Mouse (Mus musculus): ENCODE measurements at regions not wholly inside any gene's neighbourhood (a gene's known extent, or its start where the extent isn't known, plus 50 kb on each side); places are given as distances from the start of the nearest gene placed in this dataset.

DNA sequence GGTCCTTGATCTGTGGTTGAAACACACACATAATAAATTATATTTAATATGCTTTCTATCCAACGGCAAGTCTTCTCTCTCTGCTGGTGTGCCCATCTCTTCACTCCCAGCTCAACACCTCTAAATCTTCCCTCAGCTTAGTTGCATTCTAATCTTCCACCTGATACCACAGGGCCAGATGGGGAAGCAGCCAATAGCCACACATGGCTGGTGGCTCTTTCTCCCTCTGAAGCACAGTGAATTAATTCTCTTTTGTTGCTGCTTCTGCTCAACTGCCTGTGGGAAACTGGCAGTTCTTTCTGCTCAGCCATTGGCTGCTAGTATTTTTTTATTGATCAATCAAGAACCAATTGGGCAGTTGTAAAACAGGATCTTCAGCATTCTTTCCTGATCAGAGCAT is 750.0 kb downstream of the Serpinb8 start:
- ATAC-seq: no peak
- Histone ChIP-seq H3K27ac (no peak overlapping the region), H3K4me3 (ENCODE audit: low read length) (no peak overlapping the region), H3K27me3 (ENCODE audit: insufficient read depth, low read length) (no peaks in the 10 kb centered on the region), H3K36me3 (ENCODE audit: insufficient read depth, low read length) (no peaks in the 10 kb centered on the region), H3K9ac (replicated peaks; ENCODE audit: low read length) (no peak overlapping the region), H3K9me3 (ENCODE audit: low read length) (no peaks in the 10 kb centered on the region), H3K4me1 (ENCODE audit: insufficient read depth, low read length) (no peaks in the 10 kb centered on the region), H3K4me2 (ENCODE audit: low read depth, low read length) (no peak overlapping the region)
- WGBS: 87% methylated on average over 1 of the region's 1 CpGs
- DNase-seq (ENCODE audit: low spot score): no peak
- no peak for TF ChIP-seq CTCF (IDR thresholded peaks at IDR 0.05; ENCODE audit: low read depth)

DNA sequence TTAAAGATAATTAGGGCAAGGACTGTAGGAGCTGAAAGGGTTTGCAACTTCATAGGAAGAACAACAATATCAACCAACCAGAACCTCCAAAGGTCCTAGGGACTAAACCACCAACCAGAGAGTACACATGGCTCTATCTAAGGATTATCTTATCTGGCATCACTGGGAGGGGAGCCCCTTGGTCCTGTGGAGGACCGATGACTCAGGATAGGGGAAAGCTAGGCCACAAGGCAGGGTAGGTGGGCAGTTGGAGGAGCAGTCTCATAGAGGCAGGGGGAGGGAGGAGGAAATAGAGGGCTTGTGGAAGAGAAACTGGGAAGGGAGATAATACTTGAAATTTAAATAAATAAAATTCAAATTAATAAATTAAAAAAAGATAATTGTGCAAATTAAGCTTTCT is 751.5 kb downstream of the Serpinb8 start:
- Histone ChIP-seq H3K9ac (replicated peaks; ENCODE audit: low read length) (no peak overlapping the region), H3K4me2 (ENCODE audit: low read depth, low read length) (no peak overlapping the region), H3K9me3 (ENCODE audit: low read length) (no peaks in the 10 kb centered on the region), H3K27ac (no peak overlapping the region), H3K36me3 (ENCODE audit: insufficient read depth, low read length) (no peaks in the 10 kb centered on the region), H3K4me1 (ENCODE audit: insufficient read depth, low read length) (no peaks in the 10 kb centered on the region), H3K4me3 (ENCODE audit: low read length) (no peak overlapping the region), H3K27me3 (ENCODE audit: insufficient read depth, low read length) (no peaks in the 10 kb centered on the region)
- WGBS: 100% methylated on average over 1 of the region's 1 CpGs
- ATAC-seq: no peak
- no peak for DNase-seq (ENCODE audit: low spot score)
- no peak for TF ChIP-seq CTCF (IDR thresholded peaks at IDR 0.05; ENCODE audit: low read depth)

DNA sequence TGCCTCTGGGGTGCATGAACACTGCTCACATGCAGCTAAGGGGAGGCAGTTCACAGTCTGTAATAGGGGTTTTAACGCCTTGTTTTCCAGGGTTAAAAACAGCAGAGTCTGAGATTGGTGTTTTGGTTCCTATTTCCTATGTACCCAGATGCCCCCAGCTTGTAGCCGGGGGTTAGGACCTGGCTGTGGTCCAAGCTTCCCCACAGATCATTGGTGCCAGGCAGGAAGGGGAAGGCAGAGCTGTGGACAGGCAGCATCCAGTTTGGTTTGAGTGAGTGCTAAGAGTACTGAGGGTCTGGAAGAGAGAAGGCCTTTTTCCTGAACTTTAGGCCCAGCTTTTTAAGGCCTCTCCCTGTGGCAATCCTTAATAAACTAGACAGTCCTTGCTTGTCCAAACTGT is 774.0 kb downstream of the Serpinb8 start:
- Histone ChIP-seq H3K4me2 (ENCODE audit: low read depth, low read length) (no peak overlapping the region), H3K27ac (no peak overlapping the region), H3K4me1 (ENCODE audit: insufficient read depth, low read length) (no peaks in the 10 kb centered on the region), H3K9me3 (ENCODE audit: low read length) (no peaks in the 10 kb centered on the region), H3K27me3 (ENCODE audit: insufficient read depth, low read length) (no peaks in the 10 kb centered on the region), H3K36me3 (ENCODE audit: insufficient read depth, low read length) (no peaks in the 10 kb centered on the region), H3K4me3 (ENCODE audit: low read length) (no peak overlapping the region), H3K9ac (replicated peaks; ENCODE audit: low read length) (no peak overlapping the region)
- 40% methylated on average over 2 of the region's 2 CpGs for WGBS
- no peak for TF ChIP-seq CTCF (IDR thresholded peaks at IDR 0.05; ENCODE audit: low read depth)
- ATAC-seq: no peak
- DNase-seq (ENCODE audit: low spot score): no peak

GRCm38 (mm10) chr1:108369904-108370600 is 780.2 kb downstream of the Serpinb8 start:
- ATAC-seq (no peak), DNase-seq (ENCODE audit: low spot score) (no peak)
- Histone ChIP-seq H3K4me3 (ENCODE audit: low read length) (no peak overlapping the region), H3K4me1 (ENCODE audit: insufficient read depth, low read length) (no peaks in the 10 kb centered on the region), H3K27me3 (ENCODE audit: insufficient read depth, low read length) (no peaks in the 10 kb centered on the region), H3K27ac (no peak overlapping the region), H3K9ac (replicated peaks; ENCODE audit: low read length) (no peak overlapping the region), H3K36me3 (ENCODE audit: insufficient read depth, low read length) (no peaks in the 10 kb centered on the region), H3K9me3 (ENCODE audit: low read length) (no peaks in the 10 kb centered on the region), H3K4me2 (ENCODE audit: low read depth, low read length) (no peak overlapping the region)
- no peak for TF ChIP-seq CTCF (IDR thresholded peaks at IDR 0.05; ENCODE audit: low read depth)
- 74% methylated on average over 3 of the region's 3 CpGs for WGBS

DNA sequence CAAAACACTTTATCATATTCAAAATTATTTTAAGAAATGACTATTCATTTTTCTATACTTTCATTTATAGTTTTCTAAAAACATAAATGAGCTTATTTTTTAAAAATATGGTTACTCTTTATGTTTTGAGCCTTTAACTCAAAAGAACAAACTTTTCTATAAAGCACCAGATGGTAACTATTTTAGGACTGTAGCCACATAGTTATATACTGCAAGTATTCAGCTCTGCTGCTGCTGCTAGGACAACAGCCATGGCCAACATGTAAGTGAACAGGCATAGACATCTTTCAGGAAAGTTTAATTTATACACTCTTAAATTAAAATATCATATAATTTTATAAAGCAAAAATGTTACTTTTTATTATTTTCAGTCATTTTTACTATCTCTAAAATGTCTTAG is 800.1 kb downstream of the Serpinb8 start:
- Histone ChIP-seq H3K4me2 (ENCODE audit: low read depth, low read length) (no peak overlapping the region), H3K27ac (no peak overlapping the region), H3K9me3 (ENCODE audit: low read length) (no peaks in the 10 kb centered on the region), H3K4me3 (ENCODE audit: low read length) (no peak overlapping the region), H3K4me1 (ENCODE audit: insufficient read depth, low read length) (no peaks in the 10 kb centered on the region), H3K9ac (replicated peaks; ENCODE audit: low read length) (no peak overlapping the region), H3K36me3 (ENCODE audit: insufficient read depth, low read length) (no peaks in the 10 kb centered on the region), H3K27me3 (ENCODE audit: insufficient read depth, low read length) (no peaks in the 10 kb centered on the region)
- DNase-seq (ENCODE audit: low spot score): no peak
- no peak for TF ChIP-seq CTCF (IDR thresholded peaks at IDR 0.05; ENCODE audit: low read depth)
- ATAC-seq: no peak

DNA sequence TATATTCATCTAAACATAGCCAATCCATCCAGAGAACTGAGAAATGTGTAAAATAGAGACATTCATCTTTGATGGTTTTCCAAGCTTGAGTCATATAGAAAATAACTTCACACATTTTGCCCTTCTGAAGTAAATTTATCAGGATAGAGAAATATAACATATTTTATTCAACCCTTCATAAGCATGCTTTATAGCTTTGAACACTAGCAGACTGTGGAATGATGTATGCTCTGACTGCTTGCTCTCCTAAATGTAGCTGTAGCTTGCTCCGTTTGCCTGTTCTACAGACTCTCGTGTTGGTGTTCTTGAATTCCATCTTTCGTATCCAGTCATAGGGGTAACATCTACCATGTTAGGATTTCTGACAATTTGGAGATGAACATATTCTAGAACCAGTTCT is 800.7 kb downstream of the Serpinb8 start:
- H3K36me3 ChIP-seq (ENCODE audit: insufficient read depth, low read length): no peaks in the 10 kb centered on the region
- no peaks in the 10 kb centered on the region for H3K27me3 ChIP-seq (ENCODE audit: insufficient read depth, low read length)
- ATAC-seq (no peak), DNase-seq (ENCODE audit: low spot score) (no peak)
- 87% methylated on average over 3 of the region's 3 CpGs for WGBS
- H3K27ac ChIP-seq: no peak overlapping the region
- no peaks in the 10 kb centered on the region for H3K9me3 ChIP-seq (ENCODE audit: low read length)
- no peak overlapping the region for H3K4me2 ChIP-seq (ENCODE audit: low read depth, low read length)
- H3K9ac ChIP-seq (replicated peaks; ENCODE audit: low read length): no peak overlapping the region
- TF ChIP-seq CTCF (IDR thresholded peaks at IDR 0.05; ENCODE audit: low read depth): no peak
- H3K4me1 ChIP-seq (ENCODE audit: insufficient read depth, low read length): no peaks in the 10 kb centered on the region
- H3K4me3 ChIP-seq (ENCODE audit: low read length): no peak overlapping the region

- TF ChIP-seq CTCF (IDR thresholded peaks at IDR 0.05; ENCODE audit: low read depth): no peak
- DNase-seq (ENCODE audit: low spot score): no peak
- no peak overlapping the region for H3K4me2 ChIP-seq (ENCODE audit: low read depth, low read length)
- no peak overlapping the region for H3K4me3 ChIP-seq (ENCODE audit: low read length)
- H3K9ac ChIP-seq (replicated peaks; ENCODE audit: low read length): no peak overlapping the region
- H3K9me3 ChIP-seq (ENCODE audit: low read length): no peaks in the 10 kb centered on the region
- H3K4me1 ChIP-seq (ENCODE audit: insufficient read depth, low read length): no peaks in the 10 kb centered on the region
- ATAC-seq: no peak
- no peaks in the 10 kb centered on the region for H3K36me3 ChIP-seq (ENCODE audit: insufficient read depth, low read length)
- H3K27me3 ChIP-seq (ENCODE audit: insufficient read depth, low read length): no peaks in the 10 kb centered on the region
- H3K27ac ChIP-seq: no peak overlapping the region
Measured at GRCm38 (mm10) chr1:108439845-108440244, 850.0 kb downstream of the Serpinb8 start.
